Mouse (Mus musculus) telencephalon, adult 2 months (tissue): ENCODE measurements around the gene Pcnx3.
A peak's percentile ranks its signal among the peaks of the same experiment; 100 is the strongest.
"Not testable (repeated sequence)": the region's sequence is repeated elsewhere in the genome, so short reads cannot be mapped to it uniquely, and the experiment has no call there.

ENCODE experiments used
- DNase-seq: peaks from one replicate; pipeline ENCODE4 v3.0.0-alpha.2; 2011; ENCODE audit warnings: low read depth, low spot score

The Pcnx3 gene

GRCm38 (mm10) chr19:5713255-5713654 is 24.5 kb upstream of the Pcnx3 start:
- no peak for DNase-seq

- DNase-seq: no peak
These were observed 23.3 kb upstream of the Pcnx3 start for GRCm38 (mm10) chr19:5711907-5712460.

- DNase-seq: no peak
These were observed 22.5 kb upstream of the Pcnx3 start for GRCm38 (mm10) chr19:5711218-5711617.

GRCm38 (mm10) chr19:5710581-5710980 is 21.9 kb upstream of the Pcnx3 start:
- no peak for DNase-seq

- no peak for DNase-seq
These were observed 21.4 kb upstream of the Pcnx3 start for GRCm38 (mm10) chr19:5710068-5710467.

- no peak for DNase-seq
These were observed 16.3 kb upstream of the Pcnx3 start for GRCm38 (mm10) chr19:5704801-5705571.

- no peak for DNase-seq
These were observed 15.6 kb upstream of the Pcnx3 start, which contains the start of gene Kcnk7 for GRCm38 (mm10) chr19:5704163-5704800. TSS of gene Kcnk7 (plus strand) at chr19:5704367.

GRCm38 (mm10) chr19:5695849-5696462 is 7.2 kb upstream of the Pcnx3 start:
- DNase-seq: no peak

GRCm38 (mm10) chr19:5693801-5694200 is 5.1 kb upstream of the Pcnx3 start:
- no peak for DNase-seq

GRCm38 (mm10) chr19:5692913-5693396 is 4.2 kb upstream of the Pcnx3 start:
- no peak for DNase-seq

GRCm38 (mm10) chr19:5692086-5692912 is 3.6 kb upstream of the Pcnx3 start:
- DNase-seq: no peak

- no peak for DNase-seq
These were observed 2.9 kb upstream of the Pcnx3 start for GRCm38 (mm10) chr19:5691601-5692000.

GRCm38 (mm10) chr19:5690343-5690735 is 1.6 kb upstream of the Pcnx3 start:
- DNase-seq: no peak

- DNase-seq: peak; percentile 76
These were observed 1.0 kb upstream of the Pcnx3 start for GRCm38 (mm10) chr19:5689565-5690342.

- DNase-seq: no peak
These were observed 350 bp upstream of the Pcnx3 start for GRCm38 (mm10) chr19:5689088-5689428.

- DNase-seq: no peak
These were observed 970 bp downstream of the Pcnx3 start for GRCm38 (mm10) chr19:5687738-5688137.

GRCm38 (mm10) chr19:5686954-5687353 is 1.8 kb downstream of the Pcnx3 start:
- DNase-seq: not testable (repeated sequence)

- DNase-seq: no peak
These were observed 2.3 kb downstream of the Pcnx3 start for GRCm38 (mm10) chr19:5686437-5686836.

- no peak for DNase-seq
These were observed 2.8 kb downstream of the Pcnx3 start for GRCm38 (mm10) chr19:5685861-5686260.

- DNase-seq: no peak
These were observed 3.3 kb downstream of the Pcnx3 start for GRCm38 (mm10) chr19:5685431-5685830.

- DNase-seq: no peak
These were observed 3.7 kb downstream of the Pcnx3 start for GRCm38 (mm10) chr19:5684985-5685384.
